Mouse (Mus musculus): ENCODE data around the gene Thoc7. TPM values are rescaled to one million over a fixed set of nuclear protein-coding genes. Genes with fewer than 3 reads are reported as not detected.

The Thoc7 gene
- polyA plus RNA-seq, 1 experiment from 2014 or later = 159 TPM

GRCm38 (mm10) chr14:13933290-13934051 lies 28.2 kb downstream of the Thoc7 start:
- peak overlapping the region; percentile 64 for H3K9ac ChIP-seq
- peak; percentile 48 for ATAC-seq (ENCODE audit: insufficient number of reproducible peaks, low FRiP score)
- no peaks in the 10 kb centered on the region for H3K27me3 ChIP-seq (replicated peaks)
- H3K9me3 ChIP-seq (replicated peaks) = peaks cover 19% of the 10 kb centered on the region
- WGBS = 17% methylated on average over 31 of the region's 31 CpGs
- peak overlapping the region; percentile 92 for H3K4me2 ChIP-seq
- peak overlapping the region; percentile 54 for H3K4me3 ChIP-seq
- H3K27ac ChIP-seq (ENCODE audit: poor library complexity, severe bottlenecking) = no peak overlapping the region
- no peaks in the 10 kb centered on the region for H3K36me3 ChIP-seq
- 0 out of 2 replicates have a peak, but pooled peaks cover 3% of the 10 kb centered on the region for H3K4me1 ChIP-seq (replicated peaks)

GRCm38 (mm10) chr14:13917630-13918029 lies 44.0 kb downstream of the Thoc7 start:
- H3K27me3 ChIP-seq (replicated peaks) = no peaks in the 10 kb centered on the region
- WGBS = 41% methylated on average over 3 of the region's 3 CpGs
- no peak for ATAC-seq (ENCODE audit: insufficient number of reproducible peaks, low FRiP score)
- H3K9ac ChIP-seq = no peak overlapping the region
- H3K4me2 ChIP-seq = no peak overlapping the region
- H3K4me3 ChIP-seq = no peak overlapping the region
- H3K4me1 ChIP-seq (replicated peaks) = no peaks in the 10 kb centered on the region
- no peaks in the 10 kb centered on the region; the same call in 1 of the 2 replicates for H3K9me3 ChIP-seq (replicated peaks)
- no peak overlapping the region for H3K27ac ChIP-seq (ENCODE audit: poor library complexity, severe bottlenecking)
- no peaks in the 10 kb centered on the region for H3K36me3 ChIP-seq

- no peak for ATAC-seq (ENCODE audit: insufficient number of reproducible peaks, low FRiP score)
- Histone ChIP-seq H3K9ac (no peak overlapping the region), H3K4me3 (no peak overlapping the region), H3K27ac (ENCODE audit: poor library complexity, severe bottlenecking) (no peak overlapping the region), H3K4me1 (replicated peaks) (no peaks in the 10 kb centered on the region), H3K9me3 (replicated peaks) (no peaks in the 10 kb centered on the region; the same call in 1 of the 2 replicates), H3K4me2 (no peak overlapping the region), H3K27me3 (replicated peaks) (no peaks in the 10 kb centered on the region), H3K36me3 (no peaks in the 10 kb centered on the region)
- 83% methylated on average over 10 of the region's 10 CpGs for WGBS
These were observed 44.4 kb downstream of the Thoc7 start for GRCm38 (mm10) chr14:13917208-13917607.

GRCm38 (mm10) chr14:13915207-13915606 lies 46.4 kb downstream of the Thoc7 start:
- Histone ChIP-seq H3K27me3 (replicated peaks) (no peaks in the 10 kb centered on the region), H3K4me3 (no peak overlapping the region), H3K4me2 (no peak overlapping the region), H3K36me3 (no peaks in the 10 kb centered on the region), H3K9me3 (replicated peaks) (no peaks in the 10 kb centered on the region; the same call in 1 of the 2 replicates), H3K9ac (no peak overlapping the region), H3K27ac (ENCODE audit: poor library complexity, severe bottlenecking) (no peak overlapping the region), H3K4me1 (replicated peaks) (no peaks in the 10 kb centered on the region)
- no peak for ATAC-seq (ENCODE audit: insufficient number of reproducible peaks, low FRiP score)
- WGBS = 73% methylated on average over 4 of the region's 4 CpGs

GRCm38 (mm10) chr14:13914387-13915082 lies 47.1 kb downstream of the Thoc7 start, which contains the start of gene Gm281:
Gene Gm281, minus strand, starts transcription at chr14:13914478.
- H3K36me3 ChIP-seq = no peaks in the 10 kb centered on the region
- WGBS = 39% methylated on average over 1 of the region's 1 CpGs
- no peaks in the 10 kb centered on the region for H3K27me3 ChIP-seq (replicated peaks)
- no peaks in the 10 kb centered on the region; the same call in 1 of the 2 replicates for H3K9me3 ChIP-seq (replicated peaks)
- H3K4me3 ChIP-seq = no peak within 1 kb of the TSS
- no peaks in the 10 kb centered on the region for H3K4me1 ChIP-seq (replicated peaks)
- no peak for ATAC-seq (ENCODE audit: insufficient number of reproducible peaks, low FRiP score)
- H3K9ac ChIP-seq = no peak within 1 kb of the TSS
- H3K27ac ChIP-seq (ENCODE audit: poor library complexity, severe bottlenecking) = no peak within 1 kb of the TSS
- no peak within 1 kb of the TSS for H3K4me2 ChIP-seq

- Histone ChIP-seq H3K4me3 (no peak overlapping the region), H3K27ac (ENCODE audit: poor library complexity, severe bottlenecking) (no peak overlapping the region), H3K4me2 (no peak overlapping the region), H3K9ac (no peak overlapping the region), H3K4me1 (replicated peaks) (no peaks in the 10 kb centered on the region), H3K27me3 (replicated peaks) (no peaks in the 10 kb centered on the region), H3K36me3 (no peaks in the 10 kb centered on the region), H3K9me3 (replicated peaks) (no peaks in the 10 kb centered on the region; the same call in 1 of the 2 replicates)
- WGBS = 74% methylated on average over 2 of the region's 2 CpGs
- ATAC-seq (ENCODE audit: insufficient number of reproducible peaks, low FRiP score) = no peak
These were observed 51.5 kb downstream of the Thoc7 start for GRCm38 (mm10) chr14:13910148-13910547.

- Histone ChIP-seq H3K4me3 (no peak overlapping the region), H3K4me1 (replicated peaks) (no peaks in the 10 kb centered on the region), H3K4me2 (no peak overlapping the region), H3K27me3 (replicated peaks) (no peaks in the 10 kb centered on the region), H3K9me3 (replicated peaks) (no peaks in the 10 kb centered on the region), H3K27ac (ENCODE audit: poor library complexity, severe bottlenecking) (no peak overlapping the region), H3K36me3 (no peaks in the 10 kb centered on the region), H3K9ac (no peak overlapping the region)
- 76% methylated on average over 7 of the region's 7 CpGs for WGBS
- ATAC-seq (ENCODE audit: insufficient number of reproducible peaks, low FRiP score) = no peak
These were observed 54.5 kb downstream of the Thoc7 start for GRCm38 (mm10) chr14:13907145-13907544.

GRCm38 (mm10) chr14:13906461-13906860 lies 55.2 kb downstream of the Thoc7 start:
- no peak for ATAC-seq (ENCODE audit: insufficient number of reproducible peaks, low FRiP score)
- WGBS = 69% methylated on average over 1 of the region's 1 CpGs
- Histone ChIP-seq H3K9me3 (replicated peaks) (no peaks in the 10 kb centered on the region), H3K4me1 (replicated peaks) (no peaks in the 10 kb centered on the region), H3K4me2 (no peak overlapping the region), H3K27me3 (replicated peaks) (no peaks in the 10 kb centered on the region), H3K36me3 (no peaks in the 10 kb centered on the region), H3K4me3 (no peak overlapping the region), H3K9ac (no peak overlapping the region), H3K27ac (ENCODE audit: poor library complexity, severe bottlenecking) (no peak overlapping the region)

GRCm38 (mm10) chr14:13901611-13902067 lies 60.0 kb downstream of the Thoc7 start:
- no peaks in the 10 kb centered on the region for H3K4me1 ChIP-seq (replicated peaks)
- under 1% methylated on average over 22 of the region's 22 CpGs for WGBS
- H3K4me3 ChIP-seq = peak overlapping the region; percentile 65
- H3K36me3 ChIP-seq = no peaks in the 10 kb centered on the region
- H3K27me3 ChIP-seq (replicated peaks) = peaks cover 8% of the 10 kb centered on the region; the same call in 1 of the 2 replicates
- peak overlapping the region; percentile 74 for H3K9ac ChIP-seq
- H3K27ac ChIP-seq (ENCODE audit: poor library complexity, severe bottlenecking) = no peak overlapping the region
- H3K9me3 ChIP-seq (replicated peaks) = no peaks in the 10 kb centered on the region
- H3K4me2 ChIP-seq = peak overlapping the region; percentile 97
- peak; percentile 33; the same call in 1 of the 2 replicates for ATAC-seq (ENCODE audit: insufficient number of reproducible peaks, low FRiP score)
